Mouse (Mus musculus) heart, embryonic 13.5 days (tissue): ENCODE measurements around the gene Slc16a1. TPM values are rescaled to one million over a fixed set of nuclear protein-coding genes. Genes with fewer than 3 reads are reported as not detected.
A peak's percentile ranks its signal among the peaks of the same experiment; 100 is the strongest.
"Not testable (repeated sequence)": the region's sequence is repeated elsewhere in the genome, so short reads cannot be mapped to it uniquely, and the experiment has no call there.

Experiments
- ATAC-seq: fragments of 200-750 bp; cut with Nextera tagmentation; 2 replicates; pipeline ENCODE4 v1.8.0; 2017; ENCODE audit warnings: moderate TSS enrichment; ENCODE audit not compliant: insufficient number of reproducible peaks, low FRiP score, low TSS enrichment; ENCODE audit errors: extremely low read depth
- H3K27ac ChIP-seq: fragments of 300-500 bp; sonication (generic); replicated peaks from 2 replicates; pipeline ENCODE4 v1.5.1; 2015; ENCODE audit warnings: moderate library complexity, mild to moderate bottlenecking, inconsistent platforms
- H3K27me3 ChIP-seq: fragments of 300-500 bp; sonication (generic); replicated peaks from 2 replicates; pipeline ENCODE4 v1.6.1; 2015; ENCODE audit warnings: mild to moderate bottlenecking, inconsistent platforms
- H3K36me3 ChIP-seq: fragments of 300-500 bp; sonication (generic); 2 replicates; pipeline ENCODE4 v1.6.1; 2015; ENCODE audit warnings: mild to moderate bottlenecking, inconsistent platforms
- H3K4me1 ChIP-seq: fragments of 300-500 bp; sonication (generic); 2 replicates; pipeline ENCODE4 v1.6.1; 2015; ENCODE audit warnings: inconsistent platforms
- H3K4me2 ChIP-seq: fragments of 300-500 bp; sonication (generic); 2 replicates; pipeline ENCODE4 v1.6.1; 2015; ENCODE audit warnings: inconsistent platforms, mild to moderate bottlenecking, moderate library complexity
- H3K4me3 ChIP-seq: fragments of 300-500 bp; sonication (generic); 2 replicates; pipeline ENCODE4 v1.5.1; 2015; ENCODE audit warnings: moderate library complexity, mild to moderate bottlenecking, inconsistent platforms
- H3K9ac ChIP-seq: fragments of 300-500 bp; sonication (generic); 2 replicates; pipeline ENCODE4 v1.6.1; 2015; ENCODE audit warnings: inconsistent platforms, mild to moderate bottlenecking, moderate library complexity
- H3K9me3 ChIP-seq: fragments of 300-500 bp; sonication (generic); 2 replicates; pipeline ENCODE4 v1.6.1; 2016; ENCODE audit warnings: inconsistent platforms
- WGBS: fragments of 180-500 bp; shearing (Covaris S2); methylation state at CpG from one replicate; pipeline ENCODE4 v1.1.7; 2015; ENCODE audit warnings: mixed read lengths; 5-methylcytosine and 5-hydroxymethylcytosine counted together
- polyA plus RNA-seq: library from polyadenylated mRNA; unstranded; fragments of >200 nt; fragmentation: Nextera tagmentation; extraction: Ambion mirVana; gene quantifications from 2 replicates; pipeline ENCODE4 v1.2.1, GENCODE M21; 2015

Slc16a1 gene
- polyA plus RNA-seq, 1 experiment from 2014 or later = 65.4 TPM

- ATAC-seq = no peak
- 80% methylated on average over 11 of the region's 11 CpGs for WGBS
- H3K36me3 ChIP-seq = peaks cover 9% of the 10 kb centered on the region
Measured at GRCm38 (mm10) chr3:104662926-104663325, 24.5 kb downstream of the Slc16a1 start.

GRCm38 (mm10) chr3:104666950-104667349 lies 28.5 kb downstream of the Slc16a1 start:
- Histone ChIP-seq H3K9ac (no peak overlapping the region), H3K36me3 (no peaks in the 10 kb centered on the region), H3K4me3 (no peak overlapping the region), H3K4me1 (peaks cover 40% of the 10 kb centered on the region), H3K4me2 (0 out of 2 replicates have a peak overlapping the region, but pooled peaks have one; percentile 19), H3K9me3 (no peaks in the 10 kb centered on the region), H3K27me3 (no peaks in the 10 kb centered on the region), H3K27ac (no peak overlapping the region)
- ATAC-seq = no peak
- WGBS = 43% methylated on average over 4 of the region's 4 CpGs

More at GRCm38 (mm10) chr3:104662926-104663325, 24.5 kb downstream of the Slc16a1 start:
- Histone ChIP-seq H3K4me1 (peaks cover 37% of the 10 kb centered on the region), H3K4me2 (no peak overlapping the region), H3K9ac (no peak overlapping the region), H3K4me3 (no peak overlapping the region), H3K27me3 (no peaks in the 10 kb centered on the region), H3K27ac (no peak overlapping the region), H3K9me3 (no peaks in the 10 kb centered on the region)

GRCm38 (mm10) chr3:104667451-104667850 lies 29.0 kb downstream of the Slc16a1 start:
- H3K9ac ChIP-seq = peak overlapping the region; percentile 44
- no peak overlapping the region for H3K4me3 ChIP-seq
- ATAC-seq = no peak
- H3K4me1 ChIP-seq = peaks cover 35% of the 10 kb centered on the region
- WGBS = 31% methylated on average over 10 of the region's 10 CpGs
- H3K9me3 ChIP-seq = no peaks in the 10 kb centered on the region
- no peaks in the 10 kb centered on the region for H3K36me3 ChIP-seq
- H3K27me3 ChIP-seq = no peaks in the 10 kb centered on the region
- H3K27ac ChIP-seq = 0 out of 2 replicates have a peak overlapping the region, but pooled peaks have one; percentile 29
- 0 out of 2 replicates have a peak overlapping the region, but pooled peaks have one; percentile 19 for H3K4me2 ChIP-seq

- Histone ChIP-seq H3K4me1 (peaks cover 39% of the 10 kb centered on the region), H3K27me3 (no peaks in the 10 kb centered on the region), H3K4me2 (no peak overlapping the region), H3K9me3 (no peaks in the 10 kb centered on the region), H3K4me3 (no peak overlapping the region), H3K9ac (no peak overlapping the region), H3K36me3 (no peaks in the 10 kb centered on the region), H3K27ac (no peak overlapping the region)
- WGBS = 91% methylated on average over 5 of the region's 5 CpGs
- no peak for ATAC-seq
Measured at GRCm38 (mm10) chr3:104668989-104669388, 30.5 kb downstream of the Slc16a1 start.

GRCm38 (mm10) chr3:104669856-104670182 lies 31.4 kb downstream of the Slc16a1 start:
- 66% methylated on average over 1 of the region's 1 CpGs for WGBS
- Histone ChIP-seq H3K4me3 (no peak overlapping the region), H3K4me2 (no peak overlapping the region), H3K27ac (peak overlapping the region; percentile 53), H3K9ac (no peak overlapping the region), H3K4me1 (peaks cover 47% of the 10 kb centered on the region), H3K27me3 (no peaks in the 10 kb centered on the region), H3K9me3 (no peaks in the 10 kb centered on the region), H3K36me3 (no peaks in the 10 kb centered on the region)
- ATAC-seq = no peak

- peak; percentile 39; the same call in 1 of the 2 replicates for ATAC-seq
- 13% methylated on average over 1 of the region's 1 CpGs for WGBS
- H3K9ac ChIP-seq, H3K9me3 ChIP-seq, H3K4me2 ChIP-seq, H3K27me3 ChIP-seq, H3K4me3 ChIP-seq, H3K36me3 ChIP-seq: not testable (repeated sequence)
- H3K4me1 ChIP-seq = peaks cover 53% of the 10 kb centered on the region
- peak overlapping the region; percentile 53 for H3K27ac ChIP-seq
Measured at GRCm38 (mm10) chr3:104670183-104671020, 31.9 kb downstream of the Slc16a1 start.

GRCm38 (mm10) chr3:104671543-104671942 lies 33.1 kb downstream of the Slc16a1 start:
- no peak overlapping the region for H3K4me2 ChIP-seq
- 0 out of 2 replicates have a peak overlapping the region, but pooled peaks have one; percentile 14 for H3K9ac ChIP-seq
- H3K4me3 ChIP-seq = no peak overlapping the region
- ATAC-seq = no peak
- H3K9me3 ChIP-seq = no peaks in the 10 kb centered on the region
- peaks cover 56% of the 10 kb centered on the region for H3K4me1 ChIP-seq
- no peak overlapping the region for H3K27ac ChIP-seq
- H3K36me3 ChIP-seq = no peaks in the 10 kb centered on the region
- H3K27me3 ChIP-seq = no peaks in the 10 kb centered on the region
- WGBS = 72% methylated on average over 6 of the region's 6 CpGs

GRCm38 (mm10) chr3:104672041-104672440 lies 33.6 kb downstream of the Slc16a1 start:
- Histone ChIP-seq H3K36me3 (no peaks in the 10 kb centered on the region), H3K9me3 (no peaks in the 10 kb centered on the region), H3K4me2 (no peak overlapping the region), H3K4me3 (no peak overlapping the region), H3K4me1 (peaks cover 54% of the 10 kb centered on the region), H3K27ac (no peak overlapping the region), H3K27me3 (no peaks in the 10 kb centered on the region), H3K9ac (no peak overlapping the region)
- ATAC-seq = no peak
- WGBS = 51% methylated on average over 4 of the region's 4 CpGs

GRCm38 (mm10) chr3:104673642-104674328 lies 35.3 kb downstream of the Slc16a1 start:
- Histone ChIP-seq H3K4me2 (peak overlapping the region; percentile 83), H3K4me1 (peaks cover 45% of the 10 kb centered on the region), H3K27me3 (no peaks in the 10 kb centered on the region), H3K9me3 (no peaks in the 10 kb centered on the region), H3K4me3 (no peak overlapping the region), H3K9ac (peak overlapping the region; percentile 79), H3K36me3 (no peaks in the 10 kb centered on the region), H3K27ac (peak overlapping the region; percentile 66)
- no peak for ATAC-seq
- 48% methylated on average over 4 of the region's 4 CpGs for WGBS

- Histone ChIP-seq H3K4me1 (peaks cover 44% of the 10 kb centered on the region), H3K4me3 (peak overlapping the region; percentile 57), H3K4me2 (peak overlapping the region; percentile 83), H3K9ac (peak overlapping the region; percentile 79), H3K9me3 (no peaks in the 10 kb centered on the region), H3K27ac (peak overlapping the region; percentile 66), H3K36me3 (no peaks in the 10 kb centered on the region), H3K27me3 (no peaks in the 10 kb centered on the region)
- WGBS = 15% methylated on average over 14 of the region's 14 CpGs
- no peak for ATAC-seq
Measured at GRCm38 (mm10) chr3:104674329-104675220, 36.1 kb downstream of the Slc16a1 start.
